Mouse (Mus musculus): ENCODE measurements around the gene Fbxo7. TPM values are rescaled to one million over a fixed set of nuclear protein-coding genes. Genes with fewer than 3 reads are reported as not detected.

The Fbxo7 gene
- polyA plus RNA-seq, 1 experiment from 2014 or later = 67.9 TPM

- no peaks in the 10 kb centered on the region for H3K4me1 ChIP-seq
These were observed 78.6 kb downstream of the Fbxo7 start for GRCm38 (mm10) chr10:86100281-86100851.

More at GRCm38 (mm10) chr10:86100281-86100851, 78.6 kb downstream of the Fbxo7 start:
- Histone ChIP-seq H3K27me3 (replicated peaks) (no peaks in the 10 kb centered on the region), H3K9ac (no peak overlapping the region), H3K9me3 (replicated peaks) (0 out of 2 replicates have a peak, but pooled peaks cover 7% of the 10 kb centered on the region), H3K27ac (no peak overlapping the region), H3K36me3 (no peaks in the 10 kb centered on the region), H3K4me2 (no peak overlapping the region), H3K4me3 (no peak overlapping the region)
- ATAC-seq = no peak
- 69% methylated on average over 3 of the region's 3 CpGs for WGBS (ENCODE audit: insufficient replicate concordance)

Other genes starting within 250 kb of the Fbxo7 start
- gene Pwp1, start 192.5 kb upstream of the Fbxo7 start, polyA plus RNA-seq (2016; fragmentation: Nextera tagmentation; extraction: Ambion mirVana) = 58.1 and 59.6 TPM in 2 replicates
- 13.0 and 14.2 TPM in 2 replicates for gene Prdm4, start 104.8 kb upstream of the Fbxo7 start, polyA plus RNA-seq (2016; fragmentation: Nextera tagmentation; extraction: Ambion mirVana)
- not detected in 2 replicates for gene Ascl4, start 94.3 kb upstream of the Fbxo7 start, polyA plus RNA-seq (2016; fragmentation: Nextera tagmentation; extraction: Ambion mirVana)
- gene Rtcb, start 64.1 kb upstream of the Fbxo7 start, polyA plus RNA-seq (2016; fragmentation: Nextera tagmentation; extraction: Ambion mirVana) = 115 and 118 TPM in 2 replicates
- gene Bpifc, start 10.1 kb upstream of the Fbxo7 start, polyA plus RNA-seq (2016; fragmentation: Nextera tagmentation; extraction: Ambion mirVana) = not detected in 2 replicates

All from liver, embryonic 12.5 days (tissue).